Mouse (Mus musculus) spleen, adult 10 weeks (tissue): ENCODE results near the gene C1qtnf6. TPM values are rescaled to one million over a fixed set of nuclear protein-coding genes. Genes with fewer than 3 reads are reported as not detected.

ENCODE experiments used
- polyA plus RNA-seq: library from polyadenylated mRNA; stranded (reverse); fragments of 350-450 nt; fragmentation: Illumina TruSeq; extraction: RNeasy Lipid Tissue Mini Kit (QIAGEN cat#74804); gene quantifications from one replicate; pipeline ENCODE4 v1.2.3, GENCODE M21; 2015; ENCODE audit warnings: low replicate concordance; ENCODE audit not compliant: insufficient read depth

C1qtnf6 gene
- polyA plus RNA-seq: 8.9 TPM

GRCm38 (mm10) chr15:78530671-78531450, at the start of gene C1qtnf6:
C1qtnf6 (minus strand) TSS chr15:78531416.

DNA sequence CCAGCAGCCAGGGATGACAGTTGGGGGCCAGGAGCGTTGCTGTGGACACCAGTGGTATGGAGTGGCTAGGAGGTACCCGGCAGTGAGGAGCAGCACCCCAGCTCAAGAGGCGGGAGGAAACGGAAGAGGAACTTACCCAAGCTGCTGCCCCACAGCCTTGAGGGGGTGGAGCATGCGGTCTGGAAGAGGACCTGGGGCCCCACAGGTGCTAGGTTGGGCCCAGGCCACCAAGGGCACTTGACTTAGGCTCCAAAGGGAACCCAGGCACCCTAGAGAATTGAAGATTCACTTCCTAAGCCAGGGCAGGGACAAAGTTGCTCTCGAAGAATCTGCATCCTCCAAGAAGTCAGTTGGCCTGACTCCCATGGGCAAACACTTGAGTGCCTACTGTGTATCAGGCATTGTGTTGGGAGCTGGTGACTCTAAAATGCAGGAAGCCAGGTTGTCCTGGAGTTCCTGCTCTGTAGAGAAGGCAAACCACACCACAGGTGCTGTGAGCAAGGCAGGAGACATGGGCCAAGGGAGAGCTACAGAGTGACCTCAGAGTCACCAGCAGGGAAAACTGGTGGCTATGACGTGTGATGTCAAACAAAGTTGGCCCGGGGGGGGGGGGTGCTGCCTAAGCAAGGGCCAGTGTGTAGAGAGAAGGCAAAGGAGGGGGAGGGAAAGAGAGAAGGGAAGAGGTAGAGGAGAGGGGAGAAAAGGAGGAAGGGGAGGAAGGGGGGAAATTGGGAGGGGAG, 41.6 kb upstream of the C1qtnf6 start, which contains the start of gene Rac2:
TSS of gene Rac2 (minus strand) at position 126 of the 740 bp plus-strand sequence.

DNA sequence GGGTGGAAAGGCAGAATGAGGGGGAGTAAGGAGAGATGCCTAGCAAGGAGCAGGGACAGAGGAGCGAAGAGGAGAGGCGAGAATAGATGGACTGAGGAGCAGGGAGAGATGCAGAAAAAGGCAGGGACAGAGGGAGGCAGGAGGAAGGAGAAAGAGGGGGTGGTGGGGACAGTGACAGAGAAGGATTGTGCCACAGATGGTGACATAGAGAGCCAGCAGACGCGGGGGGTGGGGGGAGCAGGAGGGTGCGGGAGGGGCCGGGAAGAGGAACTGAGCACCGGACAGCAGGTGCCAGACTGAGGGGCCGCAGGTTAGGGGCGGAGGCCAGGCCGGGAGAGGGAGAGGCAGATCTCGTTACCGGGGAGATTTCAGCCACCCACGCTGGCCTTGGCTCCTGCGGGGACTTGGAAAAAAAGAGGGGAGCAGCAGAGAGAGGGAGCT, 13.4 kb upstream of the C1qtnf6 start, which contains the start of gene Sstr3:
TSS of gene Sstr3 (minus strand) at position 125 of the 441 bp plus-strand sequence.

GRCm38 (mm10) chr15:78494968-78495406, 36.2 kb downstream of the C1qtnf6 start, which contains the start of gene Il2rb:
Il2rb (minus strand) TSS chr15:78495271.

Other genes with a start within 250 kb of the C1qtnf6 start
- 27.5 TPM for gene Csf2rb2, start 225.7 kb downstream of the C1qtnf6 start, polyA plus RNA-seq
- gene Csf2rb, start 205.7 kb downstream of the C1qtnf6 start, polyA plus RNA-seq: 60.7 TPM
- not detected for gene Tex33, start 135.5 kb downstream of the C1qtnf6 start, polyA plus RNA-seq
- 3.3 TPM for gene Tst, start 125.5 kb downstream of the C1qtnf6 start, polyA plus RNA-seq
- 8.1 TPM for gene Mpst, start 125.0 kb downstream of the C1qtnf6 start, polyA plus RNA-seq
- gene Kctd17, start 102.9 kb downstream of the C1qtnf6 start, polyA plus RNA-seq: 10.1 TPM
- gene Tmprss6, start 62.8 kb downstream of the C1qtnf6 start, polyA plus RNA-seq: not detected
- gene Il2rb, start 36.1 kb downstream of the C1qtnf6 start, polyA plus RNA-seq: 38.7 TPM
- not detected for gene Sstr3, start 13.3 kb upstream of the C1qtnf6 start, polyA plus RNA-seq
- gene Rac2, start 41.4 kb upstream of the C1qtnf6 start, polyA plus RNA-seq: 232 TPM
- 128 TPM for gene Cyth4, start 65.6 kb upstream of the C1qtnf6 start, polyA plus RNA-seq
- gene Elfn2, start 187.4 kb upstream of the C1qtnf6 start, polyA plus RNA-seq: 0.08 TPM
- gene Mfng, start 242.1 kb upstream of the C1qtnf6 start, polyA plus RNA-seq: 33.7 TPM